Mouse (Mus musculus) testis, adult 2 months (tissue): ENCODE measurements around the gene Rtn4rl1.

Source experiments
- CTCF ChIP-seq: fragments of 200-500 bp; IDR thresholded peaks from 2 replicates; pipeline ENCODE4 v1.5.1; 2012; ENCODE audit warnings: low read depth, mild to moderate bottlenecking, inconsistent platforms, low read length, moderate library complexity; ENCODE audit not compliant: control insufficient read depth, insufficient read depth, insufficient replicate concordance
- POLR2A ChIP-seq: fragments of 200-500 bp; IDR thresholded peaks from 2 replicates; pipeline ENCODE4 v1.6.1; 2012; ENCODE audit warnings: low read depth, mild to moderate bottlenecking, inconsistent platforms, low read length, moderate library complexity; ENCODE audit not compliant: control insufficient read depth

DNA sequence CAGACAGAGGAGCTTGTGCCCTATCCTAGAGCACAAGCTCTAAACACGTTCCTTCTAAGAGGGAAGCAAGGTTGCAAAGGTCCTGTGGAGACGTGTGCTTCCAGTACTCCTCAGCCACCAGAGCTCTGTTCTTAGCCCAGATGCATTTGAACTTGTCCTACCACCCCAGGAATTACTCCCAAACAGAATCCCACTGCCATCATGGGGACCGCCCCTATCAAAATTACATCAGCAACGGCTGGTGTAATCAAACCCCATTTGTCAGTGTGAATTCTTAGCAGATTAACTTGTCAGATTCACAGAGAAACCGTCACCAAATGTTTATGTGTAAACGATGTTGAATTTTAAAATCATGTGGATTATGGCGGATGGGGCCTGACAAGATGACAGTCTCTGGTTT is 32.6 kb upstream of the Rtn4rl1 start:
- TF ChIP-seq CTCF (no peak), POLR2A (no peak)
